Mouse (Mus musculus) small intestine, adult 10 weeks (tissue): ENCODE data around the gene Rab8b. TPM values are rescaled to one million over a fixed set of nuclear protein-coding genes. Genes with fewer than 3 reads are reported as not detected.

Experiments
- polyA plus RNA-seq: library from polyadenylated mRNA; stranded (reverse); fragments of 350-450 nt; fragmentation: Illumina TruSeq; extraction: RNeasy Lipid Tissue Mini Kit (QIAGEN cat#74804); gene quantifications from one replicate; pipeline ENCODE4 v1.2.3, GENCODE M21; 2014; ENCODE audit warnings: low replicate concordance

Rab8b gene
- polyA plus RNA-seq: 32.1 TPM

DNA sequence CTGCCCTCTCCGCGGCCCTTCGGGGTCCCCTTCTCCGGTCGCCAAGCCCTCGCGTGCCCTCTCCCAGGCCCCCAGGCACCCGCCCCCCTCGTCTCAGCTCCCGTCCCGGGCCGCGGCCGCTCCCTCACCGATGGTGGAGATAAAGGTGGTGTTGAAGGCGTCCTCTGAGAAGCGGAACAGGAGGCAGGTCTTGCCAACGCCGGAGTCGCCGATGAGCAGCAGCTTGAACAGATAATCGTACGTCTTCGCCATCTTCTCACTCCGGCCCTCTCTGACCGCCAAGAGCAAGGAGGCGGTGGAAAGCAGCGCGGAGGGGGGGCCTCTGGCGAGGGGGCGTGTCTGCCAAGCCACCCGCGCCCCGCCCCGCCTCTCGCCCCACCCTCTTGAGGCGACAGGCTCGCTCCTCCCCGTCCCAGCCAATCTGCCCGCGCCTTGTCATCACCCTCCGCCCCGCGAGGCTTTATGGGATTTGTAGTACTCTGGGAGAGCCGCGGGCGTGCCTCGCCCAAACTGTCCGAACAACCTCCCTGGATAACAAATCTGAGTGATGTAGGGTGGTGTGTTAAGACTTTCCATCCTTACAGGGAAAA is at the start of gene Rab8b:
Rab8b (minus strand) TSS at position 306 of the 590 bp plus-strand sequence.

GRCm38 (mm10) chr9:66945647-66946641 is 26.5 kb upstream of the Rab8b start, which contains the start of gene Rps27l:
Rps27l (plus strand) TSS chr9:66946086.

DNA sequence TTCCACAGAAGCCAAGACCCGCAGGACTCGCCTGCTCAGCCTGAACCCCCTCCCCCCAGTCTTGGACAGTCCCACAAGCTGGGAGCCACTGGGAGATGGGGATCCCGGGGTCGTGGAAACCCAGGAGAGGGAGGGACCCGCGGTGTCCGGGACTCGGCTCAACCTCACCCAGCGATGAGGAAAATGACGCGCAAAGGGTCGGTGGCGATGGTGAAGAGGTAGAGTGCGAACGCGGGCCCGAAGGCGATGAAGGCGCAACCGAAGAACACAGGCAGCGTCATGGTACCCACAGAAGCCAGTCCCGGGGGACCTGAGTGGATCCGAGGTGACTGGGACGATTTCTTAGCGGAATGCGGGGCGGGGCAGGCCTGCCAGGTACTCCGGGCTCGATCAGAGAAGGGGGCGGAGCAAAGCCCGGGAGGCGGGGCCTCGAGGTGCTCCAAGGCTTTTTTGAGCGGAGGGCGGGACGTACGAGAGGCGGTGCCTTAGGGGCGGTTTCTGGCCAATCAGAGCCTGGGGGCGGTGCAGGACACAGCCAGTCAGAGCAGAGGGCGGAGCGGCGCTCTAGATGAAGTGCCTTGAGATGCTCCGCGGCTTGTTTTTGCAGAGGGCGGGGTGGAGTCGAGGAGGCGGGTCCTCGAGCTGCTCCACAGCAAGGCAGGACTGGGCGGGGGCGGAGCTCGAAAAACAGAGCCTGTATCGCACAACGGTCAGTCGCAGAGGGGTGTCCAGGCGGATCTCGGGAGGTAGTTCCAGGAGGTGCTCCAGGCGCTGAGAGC is 85.0 kb downstream of the Rab8b start, which contains the start of gene Aph1c:
Aph1c (minus strand) TSS at position 409 of the 779 bp plus-strand sequence.

GRCm38 (mm10) chr9:66796739-66797138 is 122.7 kb downstream of the Rab8b start, which contains the start of gene Gm10647:
Gm10647 (plus strand) TSS chr9:66797039.

DNA sequence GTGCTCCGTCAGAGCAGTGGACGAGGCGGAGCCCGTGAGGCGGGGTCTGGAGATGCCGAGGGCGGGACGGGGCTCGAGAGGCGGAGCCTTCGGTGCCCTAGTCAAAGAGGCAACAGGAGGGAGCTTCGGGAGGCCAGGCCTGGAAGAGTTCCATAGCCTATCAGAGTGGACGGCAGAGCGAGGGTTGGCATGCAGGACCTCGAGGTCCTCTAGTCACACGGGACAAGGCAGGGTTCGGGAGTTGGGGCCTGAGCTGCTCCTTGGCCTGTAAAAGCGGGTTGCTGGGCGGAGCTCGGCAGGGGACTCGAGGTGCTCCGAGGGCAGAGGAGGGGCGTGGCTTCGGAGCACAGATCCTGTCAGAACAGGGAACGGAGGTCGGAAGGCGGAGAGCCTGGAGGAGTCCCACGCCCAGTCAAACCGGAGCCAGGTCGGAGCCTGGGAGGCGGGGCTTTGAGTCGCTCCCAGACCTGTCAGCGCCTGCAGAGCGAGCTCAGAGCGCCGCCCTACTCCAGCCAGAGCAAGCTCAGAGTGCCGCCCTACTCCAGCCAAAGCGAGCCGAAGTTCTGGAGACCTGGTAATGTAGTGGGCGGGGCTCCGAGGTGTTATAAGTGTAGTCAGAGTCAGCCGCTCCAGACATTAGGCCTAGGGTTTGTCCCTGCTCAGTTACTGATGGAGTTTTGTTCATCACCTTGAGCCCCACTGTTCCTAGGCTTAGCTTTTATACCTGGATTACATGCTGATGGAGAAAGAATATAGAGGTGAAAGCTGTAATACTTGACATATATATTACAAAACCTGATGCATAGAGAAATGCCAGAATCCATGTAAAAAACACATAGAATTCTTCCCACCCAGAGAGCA is 123.8 kb downstream of the Rab8b start, which contains the start of gene Aph1b:
Aph1b (minus strand) TSS at position 27 of the 861 bp plus-strand sequence.

Other genes starting within 250 kb of the Rab8b start
- gene Car12, start 206.0 kb downstream of the Rab8b start, polyA plus RNA-seq: 7.1 TPM
- 5.1 TPM for gene Aph1b, start 124.2 kb downstream of the Rab8b start, polyA plus RNA-seq
- 0.19 TPM for gene Gm10647, start 122.6 kb downstream of the Rab8b start, polyA plus RNA-seq
- gene Aph1c, start 85.0 kb downstream of the Rab8b start, polyA plus RNA-seq: 0.82 TPM
- gene Rps27l, start 26.4 kb upstream of the Rab8b start, polyA plus RNA-seq: 552 TPM
- 45.0 TPM for gene Lactb, start 55.8 kb upstream of the Rab8b start, polyA plus RNA-seq
- gene Tpm1, start 129.7 kb upstream of the Rab8b start, polyA plus RNA-seq: 708 TPM